Mouse (Mus musculus): ENCODE data around the gene Arap2.

- TF ChIP-seq CTCF (IDR thresholded peaks at IDR 0.05): no peak
- no peak for TF ChIP-seq POLR2A (IDR thresholded peaks at IDR 0.05; ENCODE audit: insufficient read depth, low read depth, low read length)
Observed at GRCm38 (mm10) chr5:62716468-62716867, 49.5 kb downstream of the Arap2 start.

Data from heart, adult 2 months (tissue).